Mouse (Mus musculus) embryonic facial prominence, embryonic 11.5 days (tissue): Measurements from ENCODE around the gene Hes7. TPM values are rescaled to one million over a fixed set of nuclear protein-coding genes. Genes with fewer than 3 reads are reported as not detected.
A peak's percentile ranks its signal among the peaks of the same experiment; 100 is the strongest.

Source experiments
- ATAC-seq: fragments of 200-750 bp; cut with Nextera tagmentation; replicated peaks from 2 replicates; pipeline ENCODE4 v1.8.0; 2017; ENCODE audit warnings: low read depth; ENCODE audit not compliant: insufficient number of reproducible peaks, low FRiP score, low TSS enrichment
- DNase-seq: peaks from one replicate; pipeline ENCODE4 v3.0.0-alpha.2; 2015; ENCODE audit warnings: low spot score
- H3K27ac ChIP-seq: fragments of 300-500 bp; sonication (generic); replicated peaks from 2 replicates; pipeline ENCODE4 v1.5.1; 2014; ENCODE audit warnings: mild to moderate bottlenecking, low read depth, low read length, control low read depth
- H3K27me3 ChIP-seq: fragments of 300-500 bp; sonication (generic); 2 replicates; pipeline ENCODE4 v1.6.1; 2014; ENCODE audit warnings: mild to moderate bottlenecking, low read length, moderate library complexity, mixed read lengths; ENCODE audit not compliant: control insufficient read depth, insufficient read depth
- H3K36me3 ChIP-seq: fragments of 300-500 bp; sonication (generic); replicated peaks from 2 replicates; pipeline ENCODE4 v1.6.1; 2014; ENCODE audit warnings: low read depth, mild to moderate bottlenecking, low read length, moderate library complexity, mixed read lengths; ENCODE audit not compliant: control insufficient read depth, insufficient read depth
- H3K4me1 ChIP-seq: fragments of 300-500 bp; sonication (generic); 2 replicates; pipeline ENCODE4 v1.6.1; 2014; ENCODE audit warnings: low read length, mixed read lengths; ENCODE audit not compliant: control insufficient read depth, insufficient read depth
- H3K4me2 ChIP-seq: fragments of 300-500 bp; sonication (generic); 2 replicates; pipeline ENCODE4 v1.6.1; 2014; ENCODE audit warnings: low read depth, mild to moderate bottlenecking, control low read depth, low read length, moderate library complexity
- H3K4me3 ChIP-seq: fragments of 300-500 bp; sonication (generic); 2 replicates; pipeline ENCODE4 v1.5.1; 2014; ENCODE audit warnings: low read depth, low read length, control low read depth
- H3K9ac ChIP-seq: fragments of 300-500 bp; sonication (generic); replicated peaks from 2 replicates; pipeline ENCODE4 v1.6.1; 2014; ENCODE audit warnings: mild to moderate bottlenecking, control low read depth, low read length
- H3K9me3 ChIP-seq: fragments of 300-500 bp; sonication (generic); replicated peaks from 2 replicates; pipeline ENCODE4 v1.6.1; 2016; ENCODE audit warnings: mild to moderate bottlenecking, low read length, inconsistent platforms, mixed read lengths; ENCODE audit not compliant: control insufficient read depth
- WGBS: fragments of 180-500 bp; shearing (Covaris S2); extraction: QIAGEN DNeasy Blood & Tissue Kit; methylation state at CpG from one replicate; pipeline ENCODE4 v1.1.7; 2014; 5-methylcytosine and 5-hydroxymethylcytosine counted together
- polyA plus RNA-seq: library from polyadenylated mRNA; unstranded; fragments of >200 nt; fragmentation: Nextera tagmentation; extraction: Ambion mirVana; gene quantifications from 2 replicates; pipeline ENCODE4 v1.2.1, GENCODE M21; 2014

The Hes7 gene
- polyA plus RNA-seq, 1 experiment from 2014 or later, result 0.11 TPM

GRCm38 (mm10) chr11:69105796-69106195 is 14.4 kb upstream of the Hes7 start:
- no peak overlapping the region for H3K4me3 ChIP-seq
- peaks cover 19% of the 10 kb centered on the region for H3K36me3 ChIP-seq
- H3K27me3 ChIP-seq, result no peaks in the 10 kb centered on the region
- no peaks in the 10 kb centered on the region for H3K9me3 ChIP-seq
- WGBS, result 92% methylated on average over 2 of the region's 2 CpGs
- H3K4me2 ChIP-seq, result no peak overlapping the region
- DNase-seq, result no peak
- H3K9ac ChIP-seq, result no peak overlapping the region
- no peak for ATAC-seq
- no peak overlapping the region for H3K27ac ChIP-seq
- H3K4me1 ChIP-seq, result no peaks in the 10 kb centered on the region

GRCm38 (mm10) chr11:69106299-69106698 is 13.9 kb upstream of the Hes7 start:
- no peaks in the 10 kb centered on the region for H3K4me1 ChIP-seq
- no peaks in the 10 kb centered on the region for H3K9me3 ChIP-seq
- WGBS, result 89% methylated on average over 11 of the region's 11 CpGs
- no peak overlapping the region for H3K4me3 ChIP-seq
- no peaks in the 10 kb centered on the region for H3K27me3 ChIP-seq
- H3K36me3 ChIP-seq, result peaks cover 19% of the 10 kb centered on the region
- H3K4me2 ChIP-seq, result no peak overlapping the region
- H3K9ac ChIP-seq, result no peak overlapping the region
- DNase-seq (no peak), ATAC-seq (no peak)
- no peak overlapping the region for H3K27ac ChIP-seq

- DNase-seq (no peak), ATAC-seq (no peak)
- no peak overlapping the region for H3K27ac ChIP-seq
- H3K4me3 ChIP-seq, result no peak overlapping the region
- no peaks in the 10 kb centered on the region for H3K27me3 ChIP-seq
- no peak overlapping the region for H3K9ac ChIP-seq
- H3K4me2 ChIP-seq, result no peak overlapping the region
- H3K36me3 ChIP-seq, result peaks cover 19% of the 10 kb centered on the region
- no peaks in the 10 kb centered on the region for H3K9me3 ChIP-seq
- no peaks in the 10 kb centered on the region for H3K4me1 ChIP-seq
- WGBS, result 90% methylated on average over 11 of the region's 11 CpGs
Observed at GRCm38 (mm10) chr11:69106842-69107241, 13.4 kb upstream of the Hes7 start.

GRCm38 (mm10) chr11:69107676-69108075 is 12.5 kb upstream of the Hes7 start:
- Histone ChIP-seq H3K27ac (no peak overlapping the region), H3K4me2 (no peak overlapping the region), H3K4me1 (no peaks in the 10 kb centered on the region), H3K9ac (no peak overlapping the region), H3K4me3 (no peak overlapping the region), H3K9me3 (no peaks in the 10 kb centered on the region), H3K36me3 (peaks cover 17% of the 10 kb centered on the region), H3K27me3 (no peaks in the 10 kb centered on the region)
- no peak for DNase-seq
- ATAC-seq, result no peak
- WGBS, result 92% methylated on average over 11 of the region's 11 CpGs

GRCm38 (mm10) chr11:69108223-69108622 is 12.0 kb upstream of the Hes7 start:
- Histone ChIP-seq H3K4me1 (no peaks in the 10 kb centered on the region), H3K27me3 (no peaks in the 10 kb centered on the region), H3K4me3 (no peak overlapping the region), H3K9me3 (no peaks in the 10 kb centered on the region), H3K4me2 (no peak overlapping the region), H3K36me3 (peaks cover 16% of the 10 kb centered on the region), H3K9ac (no peak overlapping the region), H3K27ac (no peak overlapping the region)
- ATAC-seq, result no peak
- whole genome bisulfite sequencing, result 89% methylated on average over 9 of the region's 9 CpGs
- no peak for DNase-seq

GRCm38 (mm10) chr11:69109032-69109900 is 10.9 kb upstream of the Hes7 start:
- H3K27me3 ChIP-seq, result no peaks in the 10 kb centered on the region
- no peak overlapping the region for H3K27ac ChIP-seq
- no peak overlapping the region for H3K9ac ChIP-seq
- no peaks in the 10 kb centered on the region for H3K9me3 ChIP-seq
- no peak overlapping the region for H3K4me2 ChIP-seq
- H3K4me3 ChIP-seq, result no peak overlapping the region
- H3K36me3 ChIP-seq, result peaks cover 16% of the 10 kb centered on the region
- no peak for DNase-seq
- no peaks in the 10 kb centered on the region for H3K4me1 ChIP-seq
- ATAC-seq, result no peak; the same call in 1 of the 2 replicates
- 82% methylated on average over 13 of the region's 13 CpGs for WGBS

- Histone ChIP-seq H3K27me3 (no peaks in the 10 kb centered on the region), H3K4me1 (no peaks in the 10 kb centered on the region), H3K9ac (peak overlapping the region; percentile 51), H3K9me3 (no peaks in the 10 kb centered on the region), H3K36me3 (peaks cover 10% of the 10 kb centered on the region), H3K4me3 (peak overlapping the region; percentile 43), H3K4me2 (peak overlapping the region; percentile 57), H3K27ac (no peak overlapping the region)
- 0 out of 2 replicates have a peak, but pooled peaks have one; percentile 46 for ATAC-seq
- WGBS, result under 1% methylated on average over 30 of the region's 30 CpGs
- peak; percentile 94 for DNase-seq
Observed at GRCm38 (mm10) chr11:69110319-69111046, 9.7 kb upstream of the Hes7 start.
